Mouse (Mus musculus): Measurements from ENCODE around the gene Actg2.

- TF ChIP-seq GATA1 (IDR thresholded peaks at IDR 0.05; ENCODE audit: borderline replicate concordance, low read length) (no peak), FLI1 (IDR thresholded peaks at IDR 0.05; ENCODE audit: low read length) (no peak)
Measured at GRCm38 (mm10) chr6:83502656-83503055, 33.4 kb downstream of the Actg2 start.
